Mouse (Mus musculus) lung, postnatal 4 days (tissue): ENCODE data around the gene Xpo4.
A peak's percentile ranks its signal among the peaks of the same experiment; 100 is the strongest.

Source experiments
- DNase-seq, 2 experiments: peaks; one replicate each; pipeline ENCODE4 v3.0.0; 2021

Gene Xpo4

GRCm38 (mm10) chr14:57535646-57536045 lies 129.6 kb downstream of the Xpo4 start:
- peak; percentile 25 to 50 for DNase-seq

GRCm38 (mm10) chr14:57534961-57535360 lies 130.3 kb downstream of the Xpo4 start:
- peak; percentile 54 to 83 for DNase-seq

GRCm38 (mm10) chr14:57534346-57534745 lies 130.9 kb downstream of the Xpo4 start:
- peak; percentile 59 to 64 for DNase-seq

- no peak for DNase-seq
These were observed 131.4 kb downstream of the Xpo4 start for GRCm38 (mm10) chr14:57533841-57534240.

- DNase-seq = peak; percentile 69 to 79
These were observed 132.0 kb downstream of the Xpo4 start for GRCm38 (mm10) chr14:57533214-57533613.

GRCm38 (mm10) chr14:57532577-57532976 lies 132.7 kb downstream of the Xpo4 start:
- no peak for DNase-seq

- no peak for DNase-seq
These were observed 135.3 kb downstream of the Xpo4 start for GRCm38 (mm10) chr14:57529786-57530515.

- DNase-seq = no peak
These were observed 136.0 kb downstream of the Xpo4 start for GRCm38 (mm10) chr14:57529086-57529785.

GRCm38 (mm10) chr14:57527598-57527997 lies 137.6 kb downstream of the Xpo4 start:
- no peak for DNase-seq
